Mouse (Mus musculus) inflammation-experienced regulatory T-cells, adult 16 weeks (primary cell): ENCODE results near the gene Bnc1. TPM values are rescaled to one million over a fixed set of nuclear protein-coding genes. Genes with fewer than 3 reads are reported as not detected.

Experiments used
- polyA plus RNA-seq: library from polyadenylated mRNA; unstranded; fragments of 100-300 nt; shearing (Covaris generic); gene quantifications from one replicate; pipeline ENCODE4 v1.2.1, GENCODE M21; 2017

The Bnc1 gene
- not detected for polyA plus RNA-seq

GRCm38 (mm10) chr7:81992131-81993061 lies at the start of gene Bnc1:
Bnc1 (minus strand) TSS chr7:81992292.

DNA sequence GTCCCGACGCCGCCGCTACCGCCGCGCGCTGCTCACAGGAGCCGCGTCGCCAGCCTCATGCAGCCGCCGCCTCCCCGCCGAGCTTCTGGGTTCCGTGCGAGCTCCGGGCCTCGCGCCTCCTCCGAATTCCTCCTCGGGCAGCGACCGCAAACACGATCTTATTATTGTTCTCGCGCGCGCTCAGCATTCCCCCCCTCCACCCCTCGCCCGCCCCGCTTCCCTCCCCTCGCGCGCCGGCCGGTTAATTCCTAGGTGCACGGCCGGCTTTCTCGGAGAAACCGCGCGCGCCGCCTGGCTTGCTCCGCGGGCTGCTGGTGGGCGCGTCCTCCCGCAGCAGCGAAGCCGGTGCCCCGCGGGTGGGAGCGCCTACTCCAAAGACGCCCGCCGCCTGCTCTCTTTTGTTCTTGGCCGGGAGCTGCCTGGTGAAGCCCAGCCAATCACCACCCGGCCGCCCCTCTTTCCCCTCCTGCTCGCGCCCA lies 57.8 kb downstream of the Bnc1 start, which contains the start of gene Hdgfl3:
Hdgfl3 (minus strand) TSS at position 207 of the 479 bp plus-strand sequence.

Other genes with a start within 250 kb of the Bnc1 start
- gene Ramac, start 229.4 kb downstream of the Bnc1 start, polyA plus RNA-seq: 164 TPM
- gene 3110040N11Rik, start 202.8 kb downstream of the Bnc1 start, polyA plus RNA-seq: 67.2 TPM
- gene Btbd1, start 162.9 kb downstream of the Bnc1 start, polyA plus RNA-seq: 8.2 TPM
- gene Gm10160, start 136.5 kb downstream of the Bnc1 start, polyA plus RNA-seq: not detected
- gene Tm6sf1, start 133.3 kb downstream of the Bnc1 start, polyA plus RNA-seq: 12.4 TPM
- 6.6 TPM for gene Hdgfl3, start 57.8 kb downstream of the Bnc1 start, polyA plus RNA-seq
- gene Sh3gl3, start 181.5 kb upstream of the Bnc1 start, polyA plus RNA-seq: 5.2 TPM